Mouse (Mus musculus): ENCODE results near the gene Naif1.

DNA sequence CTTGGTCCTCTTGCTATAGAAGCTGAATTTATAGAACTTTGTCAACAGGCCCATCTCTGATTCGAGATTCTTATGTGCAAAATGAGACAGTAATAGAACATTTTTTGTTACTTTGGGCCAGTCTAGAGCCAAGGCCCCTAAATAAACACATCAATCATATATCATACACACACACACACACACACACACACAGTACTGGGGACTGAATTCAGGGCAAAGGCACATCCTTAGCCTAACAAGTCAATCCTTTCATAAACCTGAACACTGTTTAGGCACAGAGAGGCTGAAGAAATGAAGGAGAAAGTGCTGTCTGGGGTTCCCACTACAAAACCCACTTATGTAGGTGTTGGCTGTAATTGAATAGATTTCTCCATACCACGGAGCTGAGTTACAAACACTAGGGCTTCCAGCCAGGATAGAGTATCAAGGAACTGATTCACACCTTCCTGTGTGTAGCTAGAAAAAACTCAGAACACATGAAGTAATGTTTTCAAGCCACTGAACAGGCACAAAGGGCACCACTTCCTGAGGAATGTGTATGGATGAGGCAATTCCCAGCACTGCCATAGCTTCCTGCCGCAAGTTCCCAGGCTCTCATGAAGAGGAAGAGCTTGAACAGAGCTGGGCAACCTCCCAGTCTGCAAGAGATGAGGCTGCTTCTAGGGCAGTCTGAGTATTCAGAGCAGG is 13.4 kb upstream of the Naif1 start:
- TF ChIP-seq CTCF (IDR thresholded peaks at IDR 0.05; ENCODE audit: control insufficient read depth, insufficient read depth, insufficient replicate concordance, low read depth, low read length) (no peak), POLR2A (IDR thresholded peaks at IDR 0.05; ENCODE audit: control insufficient read depth, low read depth, low read length) (no peak)

All from testis, adult 2 months (tissue).